Mouse (Mus musculus) cerebellum, adult 2 months (tissue): ENCODE results near the gene Insig2.

Experiments
- CTCF ChIP-seq: fragments of 200-500 bp; IDR thresholded peaks from 2 replicates; pipeline ENCODE4 v1.5.1; 2011; ENCODE audit warnings: low read depth, mild to moderate bottlenecking, control low read depth, low read length, moderate library complexity, borderline replicate concordance; ENCODE audit not compliant: insufficient read depth
- POLR2A ChIP-seq: fragments of 200-500 bp; IDR thresholded peaks from 2 replicates; pipeline ENCODE4 v1.6.1; 2011; ENCODE audit warnings: low read length, control low read depth, borderline replicate concordance; ENCODE audit not compliant: insufficient read depth

GRCm38 (mm10) chr1:121326591-121327343, 5.6 kb downstream of the Insig2 start:
- TF ChIP-seq CTCF = no peak
- TF ChIP-seq POLR2A = no peak
